Mouse (Mus musculus) cerebellum, adult 9-10 months (tissue): Measurements from ENCODE around the gene Lxn.
A peak's percentile ranks its signal among the peaks of the same experiment; 100 is the strongest.

Experiments
- DNase-seq: peaks from one replicate; pipeline ENCODE4 v3.0.0; 2022

Lxn gene

GRCm38 (mm10) chr3:67459881-67460280, 3.8 kb downstream of the Lxn start:
- DNase-seq: no peak

- no peak for DNase-seq
Measured at GRCm38 (mm10) chr3:67450601-67451210, 13.0 kb downstream of the Lxn start.

- DNase-seq: no peak
Measured at GRCm38 (mm10) chr3:67449660-67450059, 14.1 kb downstream of the Lxn start.

- no peak for DNase-seq
Measured at GRCm38 (mm10) chr3:67447143-67447542, 16.6 kb downstream of the Lxn start.

- no peak for DNase-seq
Measured at GRCm38 (mm10) chr3:67434011-67434410, 29.7 kb downstream of the Lxn start.

GRCm38 (mm10) chr3:67429999-67430380, 33.7 kb downstream of the Lxn start, which contains the start of gene Gfm1:
Gene Gfm1 (plus strand): TSS chr3:67430096.
- DNase-seq: peak; percentile 89

- no peak for DNase-seq
Measured at GRCm38 (mm10) chr3:67429338-67429998, 34.3 kb downstream of the Lxn start.
